Mouse (Mus musculus): ENCODE data around the gene Tnfrsf25. TPM values are rescaled to one million over a fixed set of nuclear protein-coding genes. Genes with fewer than 3 reads are reported as not detected.

The Tnfrsf25 gene
- polyA plus RNA-seq, 1 experiment from 2014 or later: 1.4 TPM

DNA sequence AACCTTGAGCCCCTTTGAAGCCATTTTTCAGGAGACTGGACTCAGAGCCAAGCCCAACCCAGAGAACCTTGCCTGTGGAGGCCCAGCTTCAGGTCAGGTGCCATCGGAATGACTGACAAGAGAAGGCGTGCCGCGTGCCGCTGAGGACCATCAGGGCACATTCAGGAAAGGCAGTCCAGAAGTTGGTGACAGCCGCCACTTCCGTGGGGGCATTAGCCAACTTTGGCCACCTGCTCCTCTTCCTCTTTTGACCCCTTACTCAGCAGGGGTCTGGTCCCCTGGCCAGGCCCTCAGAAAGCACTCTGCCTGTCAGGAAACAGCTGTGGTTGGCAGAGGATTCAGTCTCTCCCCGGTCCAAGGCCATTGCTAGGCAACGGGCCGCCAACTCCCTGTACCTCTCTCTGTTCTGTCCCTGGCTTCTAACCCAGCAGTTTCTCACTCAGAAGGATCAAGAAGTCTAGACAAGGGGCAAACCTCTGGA, 43.6 kb upstream of the Tnfrsf25 start, which contains the start of gene Plekhg5:
Plekhg5 (plus strand) TSS at position 378 of the 481 bp plus-strand sequence.
- Histone ChIP-seq H3K9ac (replicated peaks; ENCODE audit: low read depth) (no peak within 1 kb of the TSS), H3K4me2 (replicated peaks; ENCODE audit: low read depth, low read length) (no peak within 1 kb of the TSS; the same call in 1 of the 2 replicates), H3K27ac (ENCODE audit: low read length) (peak within 1 kb of the TSS; percentile 79), H3K36me3 (ENCODE audit: insufficient read depth, low read length) (no peaks in the 10 kb centered on the region), H3K9me3 (ENCODE audit: low read length) (no peaks in the 10 kb centered on the region), H3K4me3 (ENCODE audit: low read depth, low read length) (no peak within 1 kb of the TSS), H3K4me1 (ENCODE audit: insufficient read depth, low read depth, low read length) (0 out of 2 replicates have a peak, but pooled peaks cover 5% of the 10 kb centered on the region), H3K27me3 (replicated peaks; ENCODE audit: insufficient read depth, low read length) (no peaks in the 10 kb centered on the region)
- peak; percentile 84 for ATAC-seq
- WGBS: 32% methylated on average over 10 of the region's 10 CpGs
- peak; percentile 92 for DNase-seq (ENCODE audit: low spot score)
- no peak for TF ChIP-seq CTCF (IDR thresholded peaks at IDR 0.05)
- no peak for TF ChIP-seq EP300 (IDR thresholded peaks at IDR 0.05)

DNA sequence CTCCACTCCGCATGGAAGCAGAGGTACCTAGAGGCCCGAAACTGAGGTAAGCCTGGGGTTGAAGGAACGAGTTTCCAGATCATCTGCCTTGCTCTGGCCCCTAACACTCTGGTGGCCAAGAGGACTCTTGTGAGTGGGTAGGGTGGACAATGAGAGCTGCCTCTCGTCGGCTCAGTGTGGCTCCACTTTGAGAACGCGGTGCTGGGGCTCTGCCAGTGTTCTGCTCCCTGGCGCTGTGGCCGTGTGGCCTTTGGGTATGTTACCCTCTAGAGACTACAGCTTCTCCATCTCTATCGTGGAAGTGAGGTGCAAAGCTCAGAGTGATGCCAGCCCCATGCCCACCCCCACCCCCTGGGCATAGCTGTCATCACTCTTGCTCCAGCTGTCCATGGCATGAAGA, 43.1 kb upstream of the Tnfrsf25 start:
- Histone ChIP-seq H3K4me3 (ENCODE audit: low read depth, low read length) (no peak overlapping the region), H3K27me3 (replicated peaks; ENCODE audit: insufficient read depth, low read length) (no peaks in the 10 kb centered on the region), H3K9me3 (ENCODE audit: low read length) (no peaks in the 10 kb centered on the region), H3K4me1 (ENCODE audit: insufficient read depth, low read depth, low read length) (0 out of 2 replicates have a peak, but pooled peaks cover 5% of the 10 kb centered on the region), H3K9ac (replicated peaks; ENCODE audit: low read depth) (no peak overlapping the region), H3K36me3 (ENCODE audit: insufficient read depth, low read length) (no peaks in the 10 kb centered on the region), H3K4me2 (replicated peaks; ENCODE audit: low read depth, low read length) (no peak overlapping the region; the same call in 1 of the 2 replicates), H3K27ac (ENCODE audit: low read length) (peak overlapping the region; percentile 79)
- TF ChIP-seq EP300 (IDR thresholded peaks at IDR 0.05) (no peak), CTCF (IDR thresholded peaks at IDR 0.05) (no peak)
- 42% methylated on average over 10 of the region's 10 CpGs for WGBS
- DNase-seq (ENCODE audit: low spot score) (peak; percentile 23), ATAC-seq (peak; percentile 24)

DNA sequence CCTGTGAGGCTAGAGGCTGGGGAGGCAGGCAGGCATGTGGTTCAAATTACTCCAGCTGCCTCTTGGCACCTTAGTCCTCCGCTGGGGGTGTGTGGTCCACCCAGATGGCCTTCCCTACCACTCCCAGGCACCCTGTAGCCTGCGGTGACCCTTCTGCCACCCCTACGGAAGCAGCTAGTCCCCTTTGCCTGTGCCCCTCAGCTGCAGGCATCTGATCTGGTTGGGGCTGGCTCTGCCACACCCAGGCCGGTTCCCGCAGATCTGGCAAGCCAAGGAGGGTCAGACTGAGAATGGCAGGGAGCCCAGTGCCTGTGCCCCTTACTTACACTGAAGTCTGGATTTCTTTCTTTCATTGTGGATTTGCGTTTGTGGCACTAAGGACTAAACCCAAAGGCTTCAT, 42.0 kb upstream of the Tnfrsf25 start:
- 66% methylated on average over 5 of the region's 6 CpGs for WGBS
- ATAC-seq (no peak), DNase-seq (ENCODE audit: low spot score) (peak; percentile 19)

DNA sequence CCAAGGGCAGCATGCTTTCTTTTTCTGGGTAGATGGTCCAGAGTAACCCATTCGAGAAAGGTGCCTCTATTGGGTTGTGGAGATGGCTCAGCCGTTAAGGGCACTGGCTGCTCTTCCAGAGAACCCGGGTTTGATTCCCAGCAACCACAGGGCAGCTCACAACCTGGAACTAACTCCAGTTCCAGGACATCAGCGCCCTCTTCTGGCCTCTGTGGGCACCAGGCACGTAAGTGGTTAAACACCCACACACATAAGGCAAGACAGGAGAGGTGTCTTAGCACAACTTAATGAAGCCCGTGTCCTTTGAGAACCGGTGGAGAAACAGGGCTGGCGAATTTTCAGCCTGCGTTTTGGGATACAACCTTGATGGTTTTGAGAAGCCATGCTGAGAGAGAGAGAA, 41.2 kb upstream of the Tnfrsf25 start:
- H3K4me1 ChIP-seq (ENCODE audit: insufficient read depth, low read depth, low read length): 0 out of 2 replicates have a peak, but pooled peaks cover 5% of the 10 kb centered on the region
- H3K27ac ChIP-seq (ENCODE audit: low read length): no peak overlapping the region
- DNase-seq (ENCODE audit: low spot score): no peak
- H3K36me3 ChIP-seq (ENCODE audit: insufficient read depth, low read length): no peaks in the 10 kb centered on the region
- H3K4me2 ChIP-seq (replicated peaks; ENCODE audit: low read depth, low read length): no peak overlapping the region
- 83% methylated on average over 9 of the region's 9 CpGs for WGBS
- H3K9ac ChIP-seq (replicated peaks; ENCODE audit: low read depth): no peak overlapping the region
- H3K27me3 ChIP-seq (replicated peaks; ENCODE audit: insufficient read depth, low read length): no peaks in the 10 kb centered on the region
- TF ChIP-seq EP300 (IDR thresholded peaks at IDR 0.05): no peak
- peak; percentile 20 for TF ChIP-seq CTCF (IDR thresholded peaks at IDR 0.05)
- ATAC-seq: no peak
- H3K4me3 ChIP-seq (ENCODE audit: low read depth, low read length): no peak overlapping the region
- H3K9me3 ChIP-seq (ENCODE audit: low read length): no peaks in the 10 kb centered on the region

More for the DNA sequence above, 42.0 kb upstream of the Tnfrsf25 start:
- TF ChIP-seq EP300 (IDR thresholded peaks at IDR 0.05) (no peak), CTCF (IDR thresholded peaks at IDR 0.05) (no peak)
- Histone ChIP-seq H3K27me3 (replicated peaks; ENCODE audit: insufficient read depth, low read length) (no peaks in the 10 kb centered on the region), H3K4me2 (replicated peaks; ENCODE audit: low read depth, low read length) (no peak overlapping the region), H3K9me3 (ENCODE audit: low read length) (no peaks in the 10 kb centered on the region), H3K9ac (replicated peaks; ENCODE audit: low read depth) (no peak overlapping the region), H3K27ac (ENCODE audit: low read length) (peak overlapping the region; percentile 47), H3K4me3 (ENCODE audit: low read depth, low read length) (no peak overlapping the region), H3K36me3 (ENCODE audit: insufficient read depth, low read length) (no peaks in the 10 kb centered on the region), H3K4me1 (ENCODE audit: insufficient read depth, low read depth, low read length) (0 out of 2 replicates have a peak, but pooled peaks cover 5% of the 10 kb centered on the region)

DNA sequence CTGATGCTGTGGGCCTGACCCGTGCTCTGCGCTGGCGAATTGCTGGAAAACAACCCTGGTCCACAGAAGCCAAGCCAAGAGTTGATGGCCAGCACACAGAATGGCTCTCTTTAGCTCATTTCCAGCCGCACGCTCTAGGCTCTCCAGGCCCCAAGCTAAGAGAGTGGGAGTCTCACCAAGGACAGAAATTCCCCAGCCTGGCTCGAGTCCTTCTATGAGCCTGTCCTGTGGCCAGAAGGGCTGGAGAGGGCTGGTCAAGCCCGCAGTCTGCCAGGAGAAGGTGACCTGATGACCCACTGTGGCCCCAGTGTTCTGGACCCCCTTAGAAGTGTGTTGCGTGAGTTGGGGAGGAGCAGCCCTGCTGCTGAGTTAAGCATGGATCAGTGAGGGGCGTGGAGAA, 38.5 kb upstream of the Tnfrsf25 start:
- Histone ChIP-seq H3K9ac (replicated peaks; ENCODE audit: low read depth) (no peak overlapping the region), H3K27ac (ENCODE audit: low read length) (no peak overlapping the region), H3K9me3 (ENCODE audit: low read length) (no peaks in the 10 kb centered on the region), H3K36me3 (ENCODE audit: insufficient read depth, low read length) (no peaks in the 10 kb centered on the region), H3K4me1 (ENCODE audit: insufficient read depth, low read depth, low read length) (0 out of 2 replicates have a peak, but pooled peaks cover 5% of the 10 kb centered on the region), H3K27me3 (replicated peaks; ENCODE audit: insufficient read depth, low read length) (no peaks in the 10 kb centered on the region), H3K4me3 (ENCODE audit: low read depth, low read length) (no peak overlapping the region), H3K4me2 (replicated peaks; ENCODE audit: low read depth, low read length) (no peak overlapping the region)
- ATAC-seq (no peak), DNase-seq (ENCODE audit: low spot score) (no peak)
- no peak for TF ChIP-seq EP300 (IDR thresholded peaks at IDR 0.05)
- no peak for TF ChIP-seq CTCF (IDR thresholded peaks at IDR 0.05)
- WGBS: 86% methylated on average over 9 of the region's 9 CpGs

DNA sequence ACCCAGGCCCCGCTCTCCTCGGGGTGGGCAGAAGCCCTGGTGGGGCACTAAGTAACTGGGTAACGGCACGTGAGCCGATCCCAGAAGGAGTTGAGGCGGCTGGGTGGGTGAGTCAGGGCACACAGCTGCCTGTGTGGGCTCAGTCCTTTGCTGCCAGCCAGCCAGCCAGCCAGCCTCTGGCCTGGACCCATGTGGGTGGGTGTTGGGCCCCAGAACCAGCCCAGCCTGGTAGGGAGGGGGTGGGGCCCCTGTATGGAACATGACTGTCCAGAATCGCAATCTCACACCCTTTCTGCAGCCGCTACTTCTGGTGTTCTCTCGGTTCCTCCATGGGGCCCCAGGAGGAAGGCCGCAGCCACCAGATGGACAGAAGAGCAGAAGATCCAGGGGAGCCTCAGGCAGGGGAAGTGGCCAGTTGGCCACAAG, 37.6 kb upstream of the Tnfrsf25 start:
- no peaks in the 10 kb centered on the region for H3K27me3 ChIP-seq (replicated peaks; ENCODE audit: insufficient read depth, low read length)
- no peak overlapping the region for H3K4me2 ChIP-seq (replicated peaks; ENCODE audit: low read depth, low read length)
- no peak overlapping the region for H3K27ac ChIP-seq (ENCODE audit: low read length)
- no peak overlapping the region for H3K4me3 ChIP-seq (ENCODE audit: low read depth, low read length)
- no peak overlapping the region for H3K9ac ChIP-seq (replicated peaks; ENCODE audit: low read depth)
- DNase-seq (ENCODE audit: low spot score) (no peak), ATAC-seq (0 out of 2 replicates have a peak, but pooled peaks have one; percentile 25)
- no peaks in the 10 kb centered on the region for H3K9me3 ChIP-seq (ENCODE audit: low read length)
- TF ChIP-seq EP300 (IDR thresholded peaks at IDR 0.05) (no peak), CTCF (IDR thresholded peaks at IDR 0.05) (no peak)
- 83% methylated on average over 10 of the region's 10 CpGs for WGBS
- no peaks in the 10 kb centered on the region for H3K36me3 ChIP-seq (ENCODE audit: insufficient read depth, low read length)
- H3K4me1 ChIP-seq (ENCODE audit: insufficient read depth, low read depth, low read length): no peaks in the 10 kb centered on the region
